Mouse (Mus musculus) layer of hippocampus, adult 18-20 months (tissue): ENCODE measurements at regions not wholly inside any gene's neighbourhood (a gene's known extent, or its start where the extent isn't known, plus 50 kb on each side); places are given as distances from the start of the nearest gene placed in this dataset.

Experiments
- microRNA-seq, 2 experiments: library from miRNA; unstranded; fragments of <30 nt; microRNA quantifications; one replicate each; pipeline ENCODE4 v1.2.0; 2021

Small RNA genes lying in the stretch of these regions (microRNA-seq; reads per million reads assigned to microRNA genes)
- 0 reads per million in 2 experiments for gene Gm25248
